Mouse (Mus musculus) embryonic facial prominence, embryonic 12.5 days (tissue): ENCODE data around the gene Gnl2. TPM values are rescaled to one million over a fixed set of nuclear protein-coding genes. Genes with fewer than 3 reads are reported as not detected.

Source experiments
- ATAC-seq: fragments of 200-750 bp; cut with Nextera tagmentation; 2 replicates; pipeline ENCODE4 v1.8.0; 2017; ENCODE audit not compliant: insufficient number of reproducible peaks, insufficient read depth, low FRiP score, low TSS enrichment
- H3K27ac ChIP-seq: fragments of 300-500 bp; sonication (generic); 2 replicates; pipeline ENCODE4 v1.5.1; 2016; ENCODE audit warnings: mild to moderate bottlenecking
- H3K27me3 ChIP-seq: fragments of 300-500 bp; sonication (generic); 2 replicates; pipeline ENCODE4 v1.6.1; 2016; ENCODE audit warnings: mild to moderate bottlenecking, moderate library complexity
- H3K36me3 ChIP-seq: fragments of 300-500 bp; sonication (generic); 2 replicates; pipeline ENCODE4 v1.6.1; 2016; ENCODE audit warnings: mild to moderate bottlenecking
- H3K4me1 ChIP-seq: fragments of 300-500 bp; sonication (generic); 2 replicates; pipeline ENCODE4 v1.6.1; 2016
- H3K4me2 ChIP-seq: fragments of 300-500 bp; sonication (generic); replicated peaks from 2 replicates; pipeline ENCODE4 v1.6.1; 2016; ENCODE audit warnings: mild to moderate bottlenecking, moderate library complexity
- H3K4me3 ChIP-seq: fragments of 300-500 bp; sonication (generic); 2 replicates; pipeline ENCODE4 v1.5.1; 2016; ENCODE audit warnings: mild to moderate bottlenecking
- H3K9ac ChIP-seq: fragments of 300-500 bp; sonication (generic); 2 replicates; pipeline ENCODE4 v1.6.1; 2016; ENCODE audit warnings: mild to moderate bottlenecking, moderate library complexity
- H3K9me3 ChIP-seq: fragments of 300-500 bp; sonication (generic); 2 replicates; pipeline ENCODE4 v1.6.1; 2016; ENCODE audit warnings: mild to moderate bottlenecking, moderate library complexity
- WGBS: fragments of 180-500 bp; shearing (Covaris S2); methylation state at CpG from one replicate; pipeline ENCODE4 v1.1.7; 2016; 5-methylcytosine and 5-hydroxymethylcytosine counted together
- polyA plus RNA-seq: library from polyadenylated mRNA; unstranded; fragments of >200 nt; fragmentation: Nextera tagmentation; extraction: Ambion mirVana; gene quantifications from 2 replicates; pipeline ENCODE4 v1.2.1, GENCODE M21; 2016

Gnl2 gene
- polyA plus RNA-seq: 101 and 105 TPM in 2 replicates

- Histone ChIP-seq H3K4me3 (no peak within 1 kb of the TSS), H3K9me3 (no peaks in the 10 kb centered on the region), H3K9ac (no peak within 1 kb of the TSS), H3K36me3 (no peaks in the 10 kb centered on the region), H3K27ac (no peak within 1 kb of the TSS), H3K27me3 (0 out of 2 replicates have a peak, but pooled peaks cover 7% of the 10 kb centered on the region), H3K4me1 (no peaks in the 10 kb centered on the region), H3K4me2 (no peak within 1 kb of the TSS)
- no peak for ATAC-seq
- 84% methylated on average over 10 of the region's 10 CpGs for WGBS
Observed at GRCm38 (mm10) chr4:125015806-125016635, at the start of gene Gnl2. Gene Gnl2 (plus strand): TSS chr4:125016585.

DNA sequence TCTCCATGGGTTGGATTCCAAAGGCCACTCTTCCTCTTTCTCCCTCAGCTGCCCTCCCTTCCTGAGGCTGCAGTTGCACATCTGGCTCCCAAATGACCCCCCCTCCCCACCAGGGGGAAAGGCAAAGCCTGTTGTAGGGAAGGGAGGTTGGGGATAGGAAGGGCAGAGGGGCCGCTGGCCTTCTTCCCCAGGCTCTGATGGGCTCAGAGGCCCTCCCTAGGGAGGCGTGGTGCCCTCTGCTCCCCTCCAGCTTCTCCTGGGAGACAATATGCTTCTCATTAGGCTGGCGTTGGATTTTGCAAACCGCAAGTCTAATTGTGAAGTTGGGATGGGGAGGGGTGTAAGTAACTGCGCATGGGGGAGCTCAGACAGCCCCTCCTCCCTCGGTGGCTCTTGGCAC is 47.7 kb upstream of the Gnl2 start:
- 15% methylated on average over 6 of the region's 6 CpGs for WGBS
- Histone ChIP-seq H3K36me3 (no peaks in the 10 kb centered on the region), H3K4me3 (no peak overlapping the region), H3K27me3 (0 out of 2 replicates have a peak, but pooled peaks cover 7% of the 10 kb centered on the region), H3K27ac (peak overlapping the region; percentile 78), H3K4me1 (peaks cover 57% of the 10 kb centered on the region), H3K9ac (no peak overlapping the region), H3K4me2 (peak overlapping the region; percentile 26), H3K9me3 (no peaks in the 10 kb centered on the region)
- ATAC-seq: no peak

DNA sequence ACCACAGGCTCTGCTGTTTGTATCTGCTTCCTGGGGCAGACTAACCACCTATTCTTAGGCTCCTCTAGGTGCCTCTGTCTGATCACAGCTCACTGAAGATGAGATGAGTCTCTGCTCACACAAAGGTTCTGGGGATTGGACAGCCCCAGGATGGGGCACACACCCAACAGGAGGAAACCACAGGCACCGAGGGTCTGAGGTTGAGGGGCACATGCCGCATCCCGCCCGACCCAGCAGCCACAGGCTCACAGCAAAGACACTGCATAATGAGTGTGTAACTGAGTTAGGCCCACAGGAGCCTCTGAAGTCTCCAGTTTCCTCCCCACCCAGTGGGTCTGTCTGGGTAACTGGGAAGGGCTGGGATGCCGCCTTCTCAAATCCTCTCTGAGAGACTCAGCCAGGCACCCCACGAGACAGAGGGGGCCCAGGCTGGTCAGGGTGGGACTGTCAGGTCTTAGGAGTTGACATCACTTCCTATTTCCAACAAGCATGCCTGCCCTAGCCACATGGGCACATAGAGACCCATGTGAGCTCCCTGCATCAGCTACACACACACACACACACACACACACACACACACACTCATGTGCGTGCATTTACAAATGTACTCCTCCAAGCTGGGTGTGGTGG is 47.1 kb upstream of the Gnl2 start:
- ATAC-seq: peak; percentile 6; the same call in 1 of the 2 replicates
- H3K36me3 ChIP-seq: no peaks in the 10 kb centered on the region

DNA sequence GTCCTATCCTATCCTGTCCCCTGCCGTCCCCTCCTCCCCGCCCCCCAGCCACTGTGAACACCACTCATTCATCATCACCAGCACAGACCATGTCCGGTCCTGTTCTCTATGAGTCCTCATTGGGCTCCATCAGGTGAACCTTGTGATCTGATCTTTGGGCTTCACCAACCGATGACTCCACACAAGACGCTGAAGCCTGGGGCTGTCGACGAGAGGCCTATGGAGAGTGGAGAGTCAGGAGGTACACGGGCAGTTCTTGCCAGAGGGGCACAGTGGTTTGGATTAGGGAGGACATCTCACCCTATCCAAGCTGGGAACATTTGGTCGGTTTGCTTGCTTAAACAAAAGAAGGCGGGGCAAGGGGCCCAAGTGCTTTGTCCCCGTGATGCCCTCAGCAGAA is 46.2 kb upstream of the Gnl2 start:
- Histone ChIP-seq H3K4me1 (peaks cover 55% of the 10 kb centered on the region), H3K4me3 (no peak overlapping the region), H3K9me3 (no peaks in the 10 kb centered on the region), H3K27me3 (peaks cover 17% of the 10 kb centered on the region; the same call in 1 of the 2 replicates), H3K4me2 (no peak overlapping the region), H3K27ac (no peak overlapping the region), H3K9ac (no peak overlapping the region), H3K36me3 (no peaks in the 10 kb centered on the region)
- ATAC-seq: no peak
- 68% methylated on average over 11 of the region's 11 CpGs for WGBS

More for the DNA sequence above, 47.1 kb upstream of the Gnl2 start:
- Histone ChIP-seq H3K9me3 (no peaks in the 10 kb centered on the region), H3K4me2 (peak overlapping the region; percentile 26), H3K4me3 (no peak overlapping the region), H3K27me3 (peaks cover 12% of the 10 kb centered on the region; the same call in 1 of the 2 replicates), H3K27ac (peak overlapping the region; percentile 78), H3K9ac (no peak overlapping the region), H3K4me1 (peaks cover 57% of the 10 kb centered on the region)
- WGBS: 34% methylated on average over 7 of the region's 7 CpGs

- Histone ChIP-seq H3K27ac (no peak overlapping the region), H3K27me3 (peaks cover 14% of the 10 kb centered on the region; the same call in 1 of the 2 replicates), H3K36me3 (no peaks in the 10 kb centered on the region), H3K4me3 (no peak overlapping the region), H3K9ac (no peak overlapping the region), H3K4me2 (no peak overlapping the region), H3K4me1 (peaks cover 52% of the 10 kb centered on the region), H3K9me3 (no peaks in the 10 kb centered on the region)
- no peak for ATAC-seq
- 32% methylated on average over 5 of the region's 5 CpGs for WGBS
Observed at GRCm38 (mm10) chr4:124970677-124971076, 45.7 kb upstream of the Gnl2 start.

GRCm38 (mm10) chr4:124971094-124971493 is 45.3 kb upstream of the Gnl2 start:
- no peak overlapping the region for H3K9ac ChIP-seq
- H3K4me1 ChIP-seq: peaks cover 52% of the 10 kb centered on the region
- H3K36me3 ChIP-seq: no peaks in the 10 kb centered on the region
- H3K9me3 ChIP-seq: no peaks in the 10 kb centered on the region
- no peak overlapping the region for H3K4me3 ChIP-seq
- H3K27me3 ChIP-seq: peaks cover 11% of the 10 kb centered on the region; the same call in 1 of the 2 replicates
- no peak overlapping the region for H3K4me2 ChIP-seq
- H3K27ac ChIP-seq: no peak overlapping the region
- WGBS: 76% methylated on average over 8 of the region's 8 CpGs
- ATAC-seq: no peak

- Histone ChIP-seq H3K36me3 (no peaks in the 10 kb centered on the region), H3K9ac (no peak overlapping the region), H3K4me2 (peak overlapping the region; percentile 11; the same call in 1 of the 2 replicates), H3K4me1 (peaks cover 52% of the 10 kb centered on the region), H3K9me3 (no peaks in the 10 kb centered on the region), H3K27ac (peak overlapping the region; percentile 50; the same call in 1 of the 2 replicates), H3K27me3 (peaks cover 11% of the 10 kb centered on the region; the same call in 1 of the 2 replicates), H3K4me3 (no peak overlapping the region)
- 19% methylated on average over 9 of the region's 9 CpGs for WGBS
- no peak for ATAC-seq
Observed at GRCm38 (mm10) chr4:124972316-124972715, 44.1 kb upstream of the Gnl2 start.

DNA sequence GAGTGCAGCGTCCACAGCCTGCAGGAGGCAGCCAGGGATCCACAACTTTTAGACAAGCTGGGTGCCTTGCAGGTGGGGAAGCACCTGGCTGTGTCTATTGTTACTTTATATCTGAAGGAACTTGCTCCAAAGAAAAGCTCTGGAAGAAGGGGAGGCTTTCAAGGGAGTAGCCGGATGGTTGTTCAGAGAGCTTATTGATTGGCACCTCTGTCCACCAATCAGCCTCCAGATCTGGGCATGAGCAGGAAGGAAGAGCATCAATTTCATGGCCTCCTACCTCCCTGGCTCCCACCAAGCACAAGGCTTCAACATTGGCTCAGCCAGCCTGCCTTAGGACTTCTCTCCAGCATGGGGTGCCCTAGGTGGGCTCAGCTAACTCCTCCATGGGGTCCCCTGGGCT is 43.1 kb upstream of the Gnl2 start:
- H3K27ac ChIP-seq: no peak overlapping the region
- no peak overlapping the region for H3K9ac ChIP-seq
- ATAC-seq: no peak
- H3K27me3 ChIP-seq: peaks cover 11% of the 10 kb centered on the region; the same call in 1 of the 2 replicates
- no peak overlapping the region for H3K4me3 ChIP-seq
- H3K36me3 ChIP-seq: no peaks in the 10 kb centered on the region
- WGBS: 66% methylated on average over 2 of the region's 2 CpGs
- no peak overlapping the region for H3K4me2 ChIP-seq
- no peaks in the 10 kb centered on the region for H3K9me3 ChIP-seq
- H3K4me1 ChIP-seq: peaks cover 48% of the 10 kb centered on the region

DNA sequence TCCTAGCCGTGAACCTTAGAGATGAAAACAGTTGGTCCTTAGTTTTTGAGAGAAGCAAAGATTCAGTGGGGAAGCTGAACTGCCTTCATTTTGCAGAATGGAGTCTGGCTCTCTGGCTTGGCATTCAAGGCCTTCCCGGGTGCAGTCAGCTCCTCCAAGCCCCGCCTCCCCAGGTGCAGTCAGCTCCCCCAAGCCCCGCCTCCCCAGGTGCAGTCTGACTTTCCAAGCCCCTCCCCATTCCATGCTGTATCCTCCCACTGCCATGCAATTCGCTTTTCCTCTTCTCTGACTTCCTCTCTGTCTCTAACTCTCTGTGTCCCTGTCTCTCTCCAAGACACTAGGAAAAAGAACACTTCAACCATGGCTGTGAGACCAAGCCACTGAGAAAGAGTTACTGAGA is 38.2 kb upstream of the Gnl2 start:
- Histone ChIP-seq H3K4me3 (no peak overlapping the region), H3K27ac (no peak overlapping the region), H3K4me2 (no peak overlapping the region), H3K36me3 (no peaks in the 10 kb centered on the region), H3K9ac (no peak overlapping the region), H3K4me1 (peaks cover 9% of the 10 kb centered on the region), H3K27me3 (peaks cover 28% of the 10 kb centered on the region), H3K9me3 (no peaks in the 10 kb centered on the region)
- WGBS: 35% methylated on average over 5 of the region's 5 CpGs
- ATAC-seq: no peak

DNA sequence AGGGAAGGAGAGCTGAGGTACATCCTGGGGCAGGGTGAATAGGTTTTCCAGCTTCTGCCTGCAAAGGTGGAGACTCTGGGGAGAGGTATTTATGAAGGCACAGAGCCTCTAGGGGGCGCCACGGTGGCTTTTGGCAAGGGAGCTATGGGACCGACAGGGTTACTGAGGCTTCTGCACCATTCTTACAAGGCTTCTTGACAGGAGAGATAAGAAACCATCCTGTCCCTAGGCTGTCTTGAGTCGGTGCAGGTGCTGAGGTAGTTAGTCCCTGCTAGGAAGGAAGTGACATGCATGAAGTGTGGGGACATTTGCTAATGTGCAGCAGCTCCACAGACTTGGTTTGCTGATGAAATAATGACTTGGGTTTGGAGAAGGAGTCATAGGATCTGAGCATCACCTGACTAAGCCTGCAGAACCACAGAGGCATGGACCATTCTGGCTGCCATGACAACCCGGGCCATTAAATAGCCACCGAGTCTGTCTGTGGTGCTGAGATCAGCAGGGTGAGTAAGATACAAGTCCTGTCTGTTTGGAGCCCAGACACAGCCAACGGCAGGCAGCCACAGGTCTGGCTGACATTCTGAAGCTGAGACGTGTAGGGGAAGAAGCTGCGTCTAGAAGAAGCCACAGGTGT is 32.4 kb upstream of the Gnl2 start:
- peaks cover 75% of the 10 kb centered on the region for H3K27me3 ChIP-seq
- H3K9ac ChIP-seq: no peak overlapping the region
- ATAC-seq: no peak
- no peak overlapping the region for H3K4me3 ChIP-seq
- no peak overlapping the region for H3K27ac ChIP-seq
- no peaks in the 10 kb centered on the region for H3K9me3 ChIP-seq
- H3K4me1 ChIP-seq: peaks cover 42% of the 10 kb centered on the region
- 19% methylated on average over 9 of the region's 9 CpGs for WGBS
- H3K4me2 ChIP-seq: no peak overlapping the region
- no peaks in the 10 kb centered on the region for H3K36me3 ChIP-seq

DNA sequence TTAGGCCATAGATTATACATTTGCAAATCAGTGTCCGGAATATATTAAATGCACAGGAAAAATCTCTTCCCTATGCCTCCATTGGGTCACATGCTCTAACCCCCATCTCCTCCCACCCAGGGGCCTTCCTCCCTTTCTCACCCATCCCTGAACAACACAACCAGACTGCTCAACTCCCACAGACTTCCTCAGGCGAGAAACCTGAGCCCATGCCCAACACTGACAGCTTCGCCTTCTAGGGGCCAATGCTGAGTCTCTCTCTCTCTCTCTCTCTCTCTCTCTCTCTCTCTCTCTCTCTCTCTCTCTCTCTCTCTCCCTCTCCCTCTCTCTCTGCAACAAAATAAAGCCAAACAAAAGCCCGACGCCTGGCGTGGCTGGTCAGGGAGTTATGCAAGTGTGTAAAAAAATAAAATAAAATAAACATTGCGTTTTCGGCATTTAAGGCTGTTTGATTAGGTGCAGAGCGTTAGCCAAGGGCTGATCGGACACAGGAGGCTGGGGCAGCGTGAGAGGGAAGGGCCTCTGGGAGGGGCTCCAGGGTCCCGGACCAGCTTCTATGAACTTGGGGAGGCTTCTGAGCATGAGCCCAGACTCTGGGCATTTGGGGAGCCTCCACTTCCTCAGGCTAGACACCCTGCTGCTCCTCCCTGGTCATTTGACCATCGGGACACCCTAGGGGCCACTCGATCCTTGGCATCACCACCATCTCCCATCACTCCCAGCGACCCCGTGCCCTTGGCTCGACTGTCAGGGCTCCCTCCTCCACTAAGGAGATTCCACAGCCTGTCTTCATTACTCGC is 31.3 kb upstream of the Gnl2 start:
- no peaks in the 10 kb centered on the region for H3K36me3 ChIP-seq
- peak overlapping the region; percentile 9; the same call in 1 of the 2 replicates for H3K4me3 ChIP-seq
- ATAC-seq: 0 out of 2 replicates have a peak, but pooled peaks have one; percentile 19
- peaks cover 85% of the 10 kb centered on the region for H3K27me3 ChIP-seq
- peaks cover 47% of the 10 kb centered on the region for H3K4me1 ChIP-seq
- H3K9ac ChIP-seq: no peak overlapping the region
- H3K4me2 ChIP-seq: peak overlapping the region; percentile 74
- no peaks in the 10 kb centered on the region for H3K9me3 ChIP-seq
- no peak overlapping the region for H3K27ac ChIP-seq
- WGBS: 4% methylated on average over 18 of the region's 18 CpGs
